ENCODE assay signal across 10 mouse cellular contexts in genomic region chr2:153436641-153437305, GRCm38 (mm10). TPM values are rescaled to one million over a fixed set of nuclear protein-coding genes. Genes with fewer than 3 reads are reported as not detected.
A peak's percentile ranks its signal among the peaks of the same experiment; 100 is the strongest.
DNase-seq lines count a peak whose midpoint lies in the region; ATAC-seq and TF ChIP-seq lines count a peak whose summit lies in the region.
"Had no signal": no experiment of that assay in that cellular context is flagged by ENCODE, and none has a peak within 500 bp of the region (broad histone marks: within the 10 kb centered on the region; RNA-seq: fewer than 3 reads in every experiment).

No protein-coding gene starts in this region.

- ATAC-seq in forebrain, embryonic 11.5 days (replicated peaks; ENCODE audit: low FRiP score): no peak
- 0 out of 2 replicates have a peak, but pooled peaks have one; percentile 9 for ATAC-seq in hindbrain, embryonic 15.5 days (ENCODE audit: low FRiP score, low read depth)
- ATAC-seq in neural tube, embryonic 15.5 days (ENCODE audit: low FRiP score): no peak
- ATAC-seq in erythroblast, adult 5-6 weeks (replicated peaks; ENCODE audit: low FRiP score, poor library complexity, severe bottlenecking): no peak

- H3K9ac ChIP-seq in forebrain, embryonic 11.5 days (ENCODE audit: low read length): 0 out of 2 replicates have a peak overlapping the region, but pooled peaks have one; percentile 16
- no peak overlapping the region for H3K9ac ChIP-seq in hindbrain, embryonic 15.5 days
- no peak overlapping the region for H3K9ac ChIP-seq in liver, adult 2 months (ENCODE audit: low read depth, low read length)
- no peak overlapping the region for H3K9ac ChIP-seq in neural tube, embryonic 15.5 days (replicated peaks)

- no peak for TF ChIP-seq CTCF in liver, adult 2 months (IDR thresholded peaks at IDR 0.05; ENCODE audit: low read depth, low read length)

- H3K27ac ChIP-seq in forebrain, embryonic 11.5 days (ENCODE audit: low read depth, low read length): no peak overlapping the region
- H3K27ac ChIP-seq in hindbrain, embryonic 15.5 days (replicated peaks): peak overlapping the region; percentile 60
- 0 out of 2 replicates have a peak overlapping the region, but pooled peaks have one; percentile 1 for H3K27ac ChIP-seq in liver, adult 2 months (replicated peaks; ENCODE audit: insufficient read depth, low read depth, low read length)
- peak overlapping the region; percentile 70 for H3K27ac ChIP-seq in neural tube, embryonic 15.5 days (replicated peaks)

- no peaks in the 10 kb centered on the region for H3K27me3 ChIP-seq in forebrain, embryonic 11.5 days (ENCODE audit: control insufficient read depth, insufficient read depth, low read length)
- no peaks in the 10 kb centered on the region for H3K27me3 ChIP-seq in hindbrain, embryonic 15.5 days
- no peaks in the 10 kb centered on the region for H3K27me3 ChIP-seq in liver, adult 2 months (ENCODE audit: control insufficient read depth, insufficient read depth, low read length)
- H3K27me3 ChIP-seq in neural tube, embryonic 15.5 days (replicated peaks): no peaks in the 10 kb centered on the region

- no peak overlapping the region for H3K4me3 ChIP-seq in forebrain, embryonic 11.5 days (ENCODE audit: low read depth, low read length)
- no peak overlapping the region for H3K4me3 ChIP-seq in hindbrain, embryonic 15.5 days
- no peak overlapping the region for H3K4me3 ChIP-seq in liver, adult 2 months (ENCODE audit: insufficient read depth, low read depth, low read length)
- no peak overlapping the region for H3K4me3 ChIP-seq in neural tube, embryonic 15.5 days (replicated peaks)

- peaks cover 29% of the 10 kb centered on the region; the same call in 1 of the 2 replicates for H3K4me1 ChIP-seq in forebrain, embryonic 11.5 days (replicated peaks; ENCODE audit: control insufficient read depth, insufficient read depth, low read length)
- H3K4me1 ChIP-seq in hindbrain, embryonic 15.5 days (replicated peaks): peaks cover 90% of the 10 kb centered on the region
- peaks cover 22% of the 10 kb centered on the region for H3K4me1 ChIP-seq in liver, adult 2 months (ENCODE audit: control insufficient read depth, insufficient read depth, low read length)
- H3K4me1 ChIP-seq in neural tube, embryonic 15.5 days: peaks cover 94% of the 10 kb centered on the region

- 44% methylated on average over 6 of the region's 6 CpGs for whole genome bisulfite sequencing in forebrain, embryonic 11.5 days
- WGBS in hindbrain, embryonic 15.5 days: 43% methylated on average over 6 of the region's 6 CpGs
- WGBS in liver, adult 2 months: 52% methylated on average over 6 of the region's 6 CpGs
- WGBS in neural tube, embryonic 15.5 days: 32% methylated on average over 6 of the region's 6 CpGs

- H3K9me3 ChIP-seq in forebrain, embryonic 11.5 days (ENCODE audit: control insufficient read depth, low read length): no peaks in the 10 kb centered on the region
- H3K9me3 ChIP-seq in hindbrain, embryonic 15.5 days: no peaks in the 10 kb centered on the region
- no peaks in the 10 kb centered on the region for H3K9me3 ChIP-seq in neural tube, embryonic 15.5 days (replicated peaks)

- no peak for TF ChIP-seq POLR2A in liver, adult 2 months (IDR thresholded peaks at IDR 0.05; ENCODE audit: extremely low read depth, insufficient read depth, low read length)

- peak; percentile 27 for DNase-seq in gastrocnemius, postnatal 14 days
- DNase-seq in gastrocnemius, adult 18-20 months (ENCODE audit: low spot score): no peak
- no peak for DNase-seq in forebrain, embryonic 11.5 days (ENCODE audit: low spot score)
- DNase-seq in liver, adult 2 months (ENCODE audit: extremely low read depth, low read depth, low spot score): peak; percentile 14
- DNase-seq in right cerebral cortex, adult 2 months (ENCODE audit: low spot score in 2 of 2): no peak

- no peaks in the 10 kb centered on the region for H3K79me2 ChIP-seq in liver, adult 2 months (ENCODE audit: control insufficient read depth, insufficient read depth, low read length)

- H3K36me3 ChIP-seq in forebrain, embryonic 11.5 days (ENCODE audit: control insufficient read depth, insufficient read depth, low read length): peaks cover 2% of the 10 kb centered on the region; the same call in 1 of the 2 replicates
- H3K36me3 ChIP-seq in hindbrain, embryonic 15.5 days: peaks cover 4% of the 10 kb centered on the region; the same call in 1 of the 2 replicates
- no peaks in the 10 kb centered on the region for H3K36me3 ChIP-seq in liver, adult 2 months (ENCODE audit: control insufficient read depth, insufficient read depth, low read length)
- H3K36me3 ChIP-seq in neural tube, embryonic 15.5 days: peaks cover 4% of the 10 kb centered on the region; the same call in 1 of the 2 replicates

- no peak overlapping the region for H3K4me2 ChIP-seq in forebrain, embryonic 11.5 days (ENCODE audit: low read depth, low read length, severe bottlenecking)
- peak overlapping the region; percentile 24 for H3K4me2 ChIP-seq in hindbrain, embryonic 15.5 days
- H3K4me2 ChIP-seq in neural tube, embryonic 15.5 days: peak overlapping the region; percentile 32

- intact Hi-C loops in gastrocnemius, postnatal 14 days (cut with DNase I; ENCODE audit: low total_unique reads): no loop called here

RNA-seq across cellular contexts. Expression of gene 4930404H24Rik, which starts 55.8 kb away (rescaled TPM):
- total RNA-seq in gastrocnemius, postnatal 14 days (2021): not detected
- not detected for total RNA-seq in gastrocnemius, adult 18-20 months (2021)
- not detected in 2 replicates for polyA plus RNA-seq in forebrain, embryonic 11.5 days (2014; fragmentation: Nextera tagmentation; extraction: Ambion mirVana)
- not detected in 2 replicates for polyA plus RNA-seq in hindbrain, embryonic 15.5 days (2015; fragmentation: Nextera tagmentation; extraction: Ambion mirVana)
- not detected in 2 replicates for total RNA-seq in liver, adult 2 months (2014; rRNA removed)
- polyA plus RNA-seq in liver, adult 2 months (2012; rRNA removed): not detected in 2 replicates
- not detected in 2 replicates for polyA plus RNA-seq in neural tube, embryonic 15.5 days (2015; fragmentation: Nextera tagmentation; extraction: Ambion mirVana)
- 7.1 TPM in 1 of 2 replicates, not detected in the other for total RNA-seq in erythroblast, adult 5-6 weeks (2015; ENCODE audit: low replicate concordance)
- not detected in 2 replicates for total RNA-seq in erythroblast, adult 5-6 weeks (2017; ENCODE audit: low replicate concordance)
- total RNA-seq: ES-E14; hematopoietic stem cell, adult 5-6 weeks had no signal

Comparison
In these comparisons a context has a peak if more than half of its experiments do, and no peak if none do; other contexts are left out.
1. DNase-seq: peak in gastrocnemius, postnatal 14 days (single experiment) and liver, adult 2 months (single experiment); none in gastrocnemius, adult 18-20 months (single experiment), forebrain, embryonic 11.5 days (single experiment) and right cerebral cortex, adult 2 months (0 of 2).